Mouse (Mus musculus) activated CD4-positive, CD25-positive, alpha-beta regulatory T cell, adult 4 months (primary cell): ENCODE results near the gene Axdnd1. TPM values are rescaled to one million over a fixed set of nuclear protein-coding genes. Genes with fewer than 3 reads are reported as not detected.
A peak's percentile ranks its signal among the peaks of the same experiment; 100 is the strongest.

ENCODE experiments used
- ATAC-seq: one replicate; pipeline ENCODE4 v1.8.0; 2017
- polyA plus RNA-seq, 2 experiments: library from polyadenylated mRNA; unstranded; fragments of 100-300 nt; shearing (Covaris generic); gene quantifications; one replicate each; pipeline ENCODE4 v1.2.1; 2017

Gene Axdnd1
- polyA plus RNA-seq: not detected

- ATAC-seq: peak; percentile 83
These were observed at the start of gene Axdnd1 for GRCm38 (mm10) chr1:156420671-156421297. Gene Axdnd1, minus strand, starts transcription at chr1:156421159.

GRCm38 (mm10) chr1:156470557-156470956, 49.6 kb upstream of the Axdnd1 start:
- ATAC-seq: no peak

DNA sequence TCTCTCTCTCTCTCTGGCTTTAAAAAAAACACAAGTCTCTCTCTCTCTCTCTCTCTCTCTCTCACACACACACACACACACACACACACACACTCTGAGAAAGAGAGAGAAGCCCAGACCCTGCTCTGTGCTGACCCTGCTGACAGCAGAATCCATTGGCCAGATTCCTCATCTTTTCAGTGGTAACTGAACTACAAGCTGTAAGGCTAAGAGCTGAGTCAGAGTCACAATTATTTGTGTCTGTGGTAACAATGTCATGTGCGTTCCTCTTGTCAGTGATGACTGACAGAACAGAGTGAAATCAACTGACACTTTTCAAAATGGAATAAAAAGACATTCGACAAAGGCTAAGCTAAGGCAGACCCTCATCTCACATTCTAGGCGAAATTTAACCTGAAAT, 47.6 kb upstream of the Axdnd1 start:
- no peak for ATAC-seq

- no peak for ATAC-seq
These were observed 46.8 kb upstream of the Axdnd1 start for GRCm38 (mm10) chr1:156467655-156468255.

DNA sequence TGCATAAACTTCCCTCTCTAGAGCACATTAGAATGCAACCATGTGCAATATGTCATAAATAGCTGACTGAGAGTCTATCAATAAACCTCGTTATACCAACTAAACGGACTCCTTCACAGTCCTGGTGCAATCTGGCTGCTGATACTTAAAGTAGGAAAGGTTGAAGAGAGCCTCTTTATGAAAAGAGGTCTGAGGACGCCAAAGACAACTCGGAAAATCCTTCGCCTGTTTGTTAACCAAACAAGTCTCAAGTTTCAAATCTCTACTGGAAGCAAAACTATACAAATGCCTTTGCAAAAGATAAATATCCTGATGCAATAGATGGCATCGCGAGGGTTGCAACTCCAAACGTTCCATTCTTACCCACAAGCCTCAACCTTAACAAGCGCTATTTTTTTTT, 44.0 kb upstream of the Axdnd1 start:
- ATAC-seq: no peak

DNA sequence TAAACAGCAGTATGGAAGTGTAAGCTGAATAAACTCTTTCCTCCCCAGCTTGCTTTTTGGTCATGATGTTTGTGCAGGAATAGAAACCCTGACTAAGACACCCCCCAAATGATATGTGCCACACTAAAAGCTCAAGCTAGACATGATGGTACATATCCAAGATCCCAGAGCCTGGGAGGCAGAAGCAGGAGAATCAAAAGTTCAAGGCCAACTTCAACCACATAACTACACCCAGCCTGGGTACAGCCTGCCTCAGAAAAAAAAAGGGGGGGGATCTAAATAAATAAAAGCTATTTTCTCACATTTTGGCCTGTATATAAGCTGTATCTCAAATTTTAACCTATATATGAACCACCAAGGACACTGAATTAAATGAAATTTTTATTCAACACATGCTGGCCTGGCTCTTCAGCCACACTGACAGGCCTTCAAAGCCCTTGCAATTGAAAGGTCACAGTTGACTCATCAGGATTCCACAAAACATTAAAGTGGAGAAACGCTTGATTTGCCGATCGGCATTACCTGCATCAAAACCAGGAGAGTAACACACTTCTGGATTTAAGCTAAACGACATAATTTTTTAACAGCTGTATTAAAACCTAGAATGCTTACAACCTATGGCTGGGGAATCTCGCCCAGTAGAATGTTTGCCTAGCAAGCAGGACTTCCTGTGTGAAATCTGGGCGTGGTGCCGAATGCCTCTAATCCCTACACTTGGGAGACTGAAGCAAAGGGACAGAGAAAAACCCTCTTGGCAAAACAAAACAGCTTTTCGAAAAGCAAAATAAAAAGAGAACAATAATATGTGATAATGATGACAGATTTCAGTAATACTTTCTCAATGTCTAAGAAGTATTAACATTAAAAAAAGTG, 43.3 kb upstream of the Axdnd1 start:
- no peak for ATAC-seq

DNA sequence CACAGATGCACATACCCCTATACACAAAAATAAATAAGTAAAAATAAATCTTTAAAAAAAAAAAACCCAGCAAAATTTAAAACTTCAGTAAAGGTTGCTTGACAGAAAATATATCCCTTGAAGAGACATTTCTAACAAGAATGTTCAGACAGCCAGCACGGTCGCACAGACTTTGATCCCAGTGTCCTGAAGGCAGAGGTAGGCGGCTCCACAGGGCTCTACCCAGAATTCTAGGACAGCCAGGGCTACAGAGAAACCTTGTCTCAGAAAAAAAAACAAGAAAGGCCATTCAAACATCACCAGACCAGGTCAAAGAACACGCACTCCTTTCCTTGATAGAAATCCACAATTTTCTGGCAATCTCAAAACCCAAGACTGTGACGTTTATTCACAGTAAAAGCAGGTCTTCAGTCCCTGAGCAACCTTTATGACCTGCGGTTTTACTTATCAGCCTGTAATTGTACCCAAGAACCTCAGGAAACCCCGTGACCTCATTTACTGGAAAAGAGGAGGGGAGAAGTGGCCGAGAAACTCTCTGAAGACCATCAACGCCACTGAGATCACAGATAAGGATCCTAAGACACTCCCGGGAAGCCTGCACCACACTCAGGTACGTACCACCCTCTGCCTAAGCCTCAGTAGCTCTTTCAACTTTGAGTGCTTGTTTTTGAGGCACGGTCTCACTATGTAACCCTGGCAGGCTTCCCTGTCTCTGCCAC, 41.5 kb upstream of the Axdnd1 start:
- no peak for ATAC-seq

DNA sequence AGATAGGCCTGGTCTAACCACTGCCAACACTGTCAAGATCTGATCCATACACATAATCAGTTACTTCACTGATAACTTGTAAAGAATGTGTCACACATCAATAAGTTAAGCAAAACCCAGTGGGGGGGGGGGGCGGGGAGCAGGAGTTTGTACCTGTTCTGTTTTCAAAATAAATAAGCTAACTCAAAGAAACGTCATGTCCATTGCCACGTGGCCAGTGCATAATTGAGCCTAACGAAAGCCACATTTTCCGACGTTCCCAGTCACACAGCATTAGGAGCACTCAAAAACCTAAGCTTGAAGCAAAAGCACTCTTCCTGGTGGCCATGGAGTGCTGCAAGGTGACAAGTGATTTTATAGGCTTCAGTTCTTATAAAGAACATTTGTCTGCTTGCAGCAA, 40.1 kb upstream of the Axdnd1 start:
- no peak for ATAC-seq

DNA sequence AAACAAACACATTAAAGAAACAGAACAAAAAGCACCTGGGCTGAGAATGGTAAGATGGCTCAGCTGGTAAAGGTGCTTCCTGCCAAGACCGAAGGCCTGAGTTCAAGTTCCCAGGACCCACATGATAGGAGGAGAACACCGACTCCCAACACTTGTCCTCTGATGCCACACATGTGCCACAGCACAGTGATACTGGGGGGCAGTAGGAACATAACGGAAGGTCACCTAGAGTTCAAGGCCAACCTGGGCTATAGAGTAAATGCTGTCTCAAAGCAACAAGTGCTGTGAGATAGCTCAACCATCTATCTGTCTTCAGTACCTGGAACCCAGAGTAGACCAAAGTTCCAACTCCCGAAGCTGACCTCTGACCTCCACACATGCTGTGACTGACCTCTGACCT, 39.3 kb upstream of the Axdnd1 start:
- ATAC-seq: no peak

GRCm38 (mm10) chr1:156459690-156460089, 38.7 kb upstream of the Axdnd1 start:
- ATAC-seq: peak; percentile 86

GRCm38 (mm10) chr1:156458391-156459060, 37.6 kb upstream of the Axdnd1 start:
- no peak for ATAC-seq

DNA sequence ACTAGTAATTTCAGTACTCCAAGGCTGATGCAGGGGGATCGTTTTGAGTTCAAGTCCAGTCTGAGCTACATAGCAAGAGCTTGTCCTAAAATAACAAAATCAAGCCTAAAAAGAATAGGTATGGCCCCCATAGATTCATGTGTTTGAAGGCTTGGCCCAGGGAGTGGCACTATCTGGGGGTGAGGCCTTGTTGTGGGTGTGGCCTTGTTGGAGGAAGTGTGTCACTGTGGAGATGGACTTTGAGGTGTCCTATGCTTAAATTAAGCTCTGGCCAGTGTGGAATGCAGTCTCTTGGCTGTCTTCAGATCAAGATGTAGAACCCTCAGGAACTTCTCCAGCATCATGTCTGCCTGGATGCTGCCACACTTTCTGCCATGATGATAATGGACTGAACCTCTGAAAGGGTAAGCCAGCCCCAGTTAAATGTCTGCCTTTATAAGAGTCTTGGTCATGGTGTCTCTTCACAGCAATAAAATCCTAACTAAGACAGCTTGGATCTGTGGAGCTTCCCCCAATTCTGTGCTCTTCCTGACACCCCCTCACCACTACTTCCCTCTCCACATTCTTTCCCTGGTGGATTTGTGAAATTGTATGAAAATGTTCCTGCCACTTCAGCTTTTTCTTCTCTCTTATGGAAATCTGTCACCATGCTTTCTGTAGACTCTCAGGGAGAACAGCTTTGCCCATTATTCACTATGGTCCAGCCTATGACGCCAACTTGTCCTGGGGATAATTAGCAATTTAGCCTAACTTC, 34.2 kb upstream of the Axdnd1 start:
- no peak for ATAC-seq

DNA sequence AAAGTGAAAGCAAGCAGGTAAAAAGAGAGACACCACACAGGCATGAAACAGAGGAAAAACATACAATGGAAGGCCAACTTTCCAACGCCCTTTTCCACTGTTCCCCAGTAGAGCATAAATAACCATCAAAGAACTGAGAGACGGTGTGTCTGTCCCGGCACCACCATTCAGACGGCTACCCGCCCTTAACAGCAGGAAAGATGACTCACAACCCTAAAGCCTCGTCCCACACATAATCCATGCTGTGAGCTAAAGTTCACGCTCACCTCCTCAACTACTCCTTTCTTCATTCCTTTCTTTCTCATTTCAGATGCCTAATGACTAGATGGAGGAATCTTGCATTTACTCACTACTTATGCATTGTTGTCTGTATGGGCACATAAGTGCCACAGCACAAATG, 33.4 kb upstream of the Axdnd1 start:
- no peak for ATAC-seq

GRCm38 (mm10) chr1:156453876-156454275, 32.9 kb upstream of the Axdnd1 start:
- no peak for ATAC-seq

DNA sequence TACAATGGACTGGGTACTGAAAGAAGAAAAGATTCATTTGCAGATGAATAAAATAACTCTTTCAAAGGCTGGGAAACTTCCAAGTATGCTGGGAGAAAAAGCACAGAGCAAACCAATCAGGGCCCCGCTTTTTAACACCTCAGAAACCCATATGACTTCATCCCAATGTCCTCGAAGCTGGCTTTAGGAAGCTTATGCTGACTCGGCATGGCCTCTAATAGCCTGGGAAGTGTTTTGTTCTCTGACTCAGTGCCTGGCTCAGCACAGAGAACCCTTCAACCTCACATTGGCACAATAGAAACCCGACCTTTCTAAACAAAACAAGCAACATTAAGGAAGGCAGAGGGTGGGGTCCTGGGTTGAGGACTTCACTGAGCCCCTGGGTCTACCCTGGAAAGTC, 29.5 kb upstream of the Axdnd1 start:
- no peak for ATAC-seq

DNA sequence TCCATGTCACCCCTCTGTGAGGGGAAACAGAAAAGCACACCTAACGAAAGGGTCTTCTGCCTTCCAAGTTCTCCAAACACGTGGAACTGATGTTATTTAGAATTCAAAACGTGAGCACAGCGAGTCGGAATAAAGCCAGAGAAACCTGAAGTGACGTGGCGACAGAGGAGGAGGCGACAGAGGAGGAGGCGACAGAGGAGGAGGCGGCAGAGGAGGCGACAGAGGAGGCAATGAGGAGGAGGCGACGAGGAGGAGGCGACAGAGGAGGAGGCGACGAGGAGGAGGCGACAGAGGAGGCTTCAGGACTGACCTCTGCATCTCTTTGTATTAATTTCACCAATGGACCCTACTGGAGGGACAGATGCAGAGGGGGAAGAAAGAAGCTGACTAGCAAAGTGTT, 28.7 kb upstream of the Axdnd1 start:
- ATAC-seq: no peak

GRCm38 (mm10) chr1:156449089-156449488, 28.1 kb upstream of the Axdnd1 start:
- no peak for ATAC-seq

GRCm38 (mm10) chr1:156445049-156445448, 24.1 kb upstream of the Axdnd1 start:
- ATAC-seq: no peak

- ATAC-seq: no peak
These were observed 21.8 kb upstream of the Axdnd1 start for GRCm38 (mm10) chr1:156442776-156443175.

- ATAC-seq: no peak
These were observed 21.3 kb upstream of the Axdnd1 start for GRCm38 (mm10) chr1:156442266-156442665.

DNA sequence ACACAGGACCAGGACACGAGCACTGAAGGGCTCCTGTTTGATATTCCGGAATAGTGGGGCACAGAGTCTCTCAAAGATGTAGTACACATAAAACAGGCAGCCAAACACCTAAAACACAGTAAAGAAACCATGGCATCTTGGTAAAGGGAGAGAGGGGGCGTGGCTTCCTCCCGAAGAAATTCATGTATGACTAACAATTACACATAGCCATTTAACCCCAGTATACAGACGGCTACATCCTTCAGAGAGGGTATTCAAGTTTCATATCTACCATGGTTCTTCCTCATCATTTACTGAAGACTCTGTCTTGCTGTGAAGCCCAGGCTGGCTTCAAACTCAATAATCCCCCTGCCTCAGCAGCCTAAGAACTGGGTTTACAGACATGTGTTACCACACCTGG, 16.8 kb upstream of the Axdnd1 start:
- no peak for ATAC-seq
